Mouse (Mus musculus): ENCODE data around the gene Tmem183a.
A peak's percentile ranks its signal among the peaks of the same experiment; 100 is the strongest.

Gene Tmem183a

DNA sequence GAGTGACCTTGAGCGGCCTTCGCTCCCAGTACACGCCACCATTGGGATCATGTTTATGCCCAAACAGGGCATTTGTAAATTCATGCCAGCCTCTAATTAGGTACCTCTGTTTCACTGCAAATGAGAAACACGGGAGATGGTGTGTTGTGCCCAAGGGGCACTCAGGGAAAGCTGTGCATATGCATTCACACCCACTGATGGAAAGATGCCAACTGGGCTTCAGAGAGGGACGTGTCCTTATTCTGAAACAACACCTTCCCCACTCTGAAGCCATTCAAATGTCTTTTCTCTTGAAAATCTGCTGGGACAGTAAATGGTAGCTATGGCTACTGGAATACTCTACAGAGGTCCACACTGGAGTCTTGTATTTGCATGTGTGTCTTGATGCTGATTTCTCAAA is 43.5 kb downstream of the Tmem183a start:
- DNase-seq, result no peak

DNA sequence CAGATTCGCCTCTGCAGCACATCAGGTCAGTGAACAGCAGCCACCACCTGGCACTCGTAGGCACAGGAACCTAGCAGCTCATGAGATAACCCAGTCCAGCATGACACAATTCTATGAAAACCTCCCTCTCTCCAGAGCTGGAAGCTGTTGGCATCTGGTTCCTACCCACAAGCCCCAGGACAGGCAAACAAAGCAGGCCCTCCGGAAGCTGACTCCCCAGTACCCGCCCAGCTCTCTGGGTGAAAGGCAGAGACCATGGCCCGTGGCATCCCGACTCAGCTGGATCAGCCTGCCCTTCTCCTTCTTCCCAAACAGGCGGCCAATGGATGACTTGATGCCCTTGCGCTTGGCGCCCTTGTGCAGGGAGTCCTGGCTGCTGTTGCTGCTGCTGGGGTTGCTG is 45.4 kb downstream of the Tmem183a start:
- no peak for DNase-seq

DNA sequence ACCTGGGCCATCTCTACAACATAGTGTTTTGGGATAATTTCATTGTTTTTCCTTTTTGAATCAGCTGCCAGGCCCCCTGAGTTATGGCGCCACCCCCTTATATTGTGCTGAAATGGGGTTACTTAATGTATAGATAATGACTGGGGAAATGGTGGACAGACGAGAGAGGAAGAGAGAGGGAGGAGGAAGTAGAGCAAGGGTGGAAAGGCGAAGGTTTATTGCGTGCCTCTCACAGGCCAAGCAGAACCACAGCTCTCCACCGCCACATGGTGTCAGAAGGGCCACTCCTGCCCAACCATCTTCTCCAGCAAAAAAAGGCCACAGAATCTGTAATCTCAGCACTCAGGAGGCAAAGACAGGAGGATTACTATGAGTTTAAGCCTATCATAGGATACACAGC is 46.6 kb downstream of the Tmem183a start:
- no peak for DNase-seq

DNA sequence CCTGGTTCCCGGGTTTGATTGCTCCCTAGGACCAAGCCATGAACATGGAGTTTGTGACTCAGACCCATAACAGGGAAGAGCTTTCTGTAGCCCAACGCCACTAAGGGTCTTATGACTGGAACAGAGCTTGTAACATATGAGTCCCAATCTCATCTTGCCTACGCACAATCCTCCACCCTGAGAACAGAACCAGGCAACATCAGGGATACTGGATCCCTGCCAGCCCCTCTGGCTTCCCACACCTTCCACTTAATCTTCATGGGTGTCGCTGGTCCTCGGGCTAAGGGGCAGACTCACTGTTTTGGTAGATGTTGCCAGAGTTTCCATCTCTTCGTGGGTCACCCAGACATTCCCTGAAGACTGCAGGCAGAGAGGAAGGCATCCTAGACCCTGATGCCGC is 50.0 kb downstream of the Tmem183a start:
- DNase-seq, result no peak

DNA sequence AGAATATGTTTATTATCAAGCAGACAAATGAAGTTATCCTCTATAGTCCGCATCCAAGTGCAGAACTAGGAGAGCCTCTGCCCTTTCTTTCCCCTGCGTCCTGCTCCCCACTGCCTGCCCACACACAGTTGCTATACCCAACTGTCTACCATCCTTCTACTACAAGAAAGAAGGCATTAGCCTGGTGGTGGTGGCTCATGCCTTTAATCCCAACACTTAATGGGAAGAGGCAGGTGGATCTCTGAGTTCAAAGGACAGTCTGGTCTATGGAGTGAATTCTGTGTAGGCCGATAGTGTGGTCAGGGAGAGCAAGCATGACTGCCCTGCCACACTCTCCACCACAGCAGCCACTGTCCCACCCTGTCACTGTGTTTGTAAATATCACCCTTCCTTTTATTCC is 51.0 kb downstream of the Tmem183a start:
- DNase-seq, result no peak

DNA sequence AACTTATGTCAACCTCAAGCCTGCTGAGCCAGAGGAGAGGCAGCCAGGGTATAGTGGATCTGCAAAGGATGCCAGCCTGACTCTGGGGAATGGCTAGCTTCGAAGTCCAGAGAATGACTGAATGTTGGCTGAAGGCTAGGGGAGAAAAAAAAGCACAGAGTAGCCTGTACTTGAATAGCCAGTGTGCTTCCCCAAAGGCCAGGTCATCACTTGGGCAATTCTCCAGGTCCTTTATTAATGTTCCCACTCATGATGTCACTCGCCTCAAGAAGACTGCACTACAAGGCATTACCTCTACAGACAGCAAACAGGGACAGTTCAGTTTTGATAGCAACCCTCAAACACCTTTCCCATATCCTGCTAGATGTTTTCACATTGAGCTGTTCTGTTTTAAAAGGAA is 51.5 kb downstream of the Tmem183a start:
- DNase-seq, result no peak

DNA sequence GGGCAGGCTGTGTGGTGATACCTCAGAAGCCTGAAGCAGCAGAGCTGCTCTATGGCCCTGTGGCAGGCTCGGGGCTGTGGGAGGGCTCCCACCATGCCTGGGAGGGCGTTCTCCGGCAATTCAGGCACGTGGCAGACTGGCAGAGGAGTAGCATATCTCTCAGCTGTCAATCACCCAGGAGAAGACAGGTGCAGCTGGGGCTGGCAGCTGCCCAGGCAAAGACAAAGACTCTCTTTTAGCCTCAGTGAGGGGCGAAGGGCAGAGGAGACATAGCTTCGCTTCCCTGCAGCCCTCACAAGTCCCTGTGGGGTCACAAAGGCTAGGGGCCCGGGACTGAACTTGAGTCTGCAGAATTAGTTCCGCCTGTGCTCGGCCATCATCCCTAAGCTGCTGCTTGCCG is 54.4 kb downstream of the Tmem183a start:
- no peak for DNase-seq

DNA sequence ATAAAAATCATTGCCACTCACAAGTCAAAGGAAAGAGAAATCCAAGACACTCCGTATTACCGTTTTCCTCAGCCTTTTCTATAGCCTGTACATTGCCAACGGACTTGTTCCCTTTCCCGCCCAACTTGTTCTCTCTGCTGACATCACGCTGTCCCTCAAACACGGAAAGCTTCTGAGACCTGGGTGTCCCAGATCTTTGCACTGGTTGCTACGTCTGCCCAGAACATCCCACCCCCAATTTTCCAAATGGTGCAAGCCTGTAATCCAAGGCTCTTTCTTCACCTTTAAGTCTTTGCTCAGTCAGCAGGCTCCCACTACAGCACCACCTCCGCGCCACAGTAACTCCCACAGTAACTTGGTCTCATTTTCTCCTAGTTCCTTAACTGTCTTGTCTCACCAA is 56.8 kb downstream of the Tmem183a start:
- DNase-seq, result no peak

DNA sequence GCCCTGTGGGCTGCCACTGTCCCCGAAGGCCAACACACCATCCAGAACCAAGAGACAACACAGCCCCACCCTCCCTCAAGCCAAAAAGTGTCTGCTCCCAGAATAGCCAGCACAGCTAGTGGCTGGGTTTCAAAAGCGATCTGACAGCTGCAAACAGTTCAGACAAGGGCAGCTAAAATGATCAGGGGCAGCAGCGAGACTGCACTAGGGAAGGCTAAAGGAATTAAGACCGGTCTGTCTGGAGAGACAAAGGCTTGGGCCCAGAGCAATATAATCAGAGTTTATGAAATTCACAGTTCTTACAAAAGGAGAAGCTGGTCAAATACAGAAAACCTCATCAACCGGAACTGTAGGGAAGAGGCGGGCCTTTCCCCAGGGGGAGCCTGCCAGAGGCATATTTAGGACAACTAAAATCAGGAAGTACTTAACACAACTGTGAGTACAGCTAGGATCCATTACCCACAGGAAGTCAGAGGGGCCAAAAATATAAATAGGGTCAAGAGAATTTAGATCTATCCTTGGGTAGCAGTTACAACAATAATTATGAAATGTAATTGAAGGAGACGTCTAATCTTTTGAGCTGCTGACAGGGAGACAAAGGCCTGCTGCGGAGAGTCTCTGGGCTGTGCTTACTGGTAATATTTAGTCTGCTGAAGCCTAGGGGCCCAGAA is 59.1 kb downstream of the Tmem183a start:
- peak; percentile 37 for DNase-seq

DNA sequence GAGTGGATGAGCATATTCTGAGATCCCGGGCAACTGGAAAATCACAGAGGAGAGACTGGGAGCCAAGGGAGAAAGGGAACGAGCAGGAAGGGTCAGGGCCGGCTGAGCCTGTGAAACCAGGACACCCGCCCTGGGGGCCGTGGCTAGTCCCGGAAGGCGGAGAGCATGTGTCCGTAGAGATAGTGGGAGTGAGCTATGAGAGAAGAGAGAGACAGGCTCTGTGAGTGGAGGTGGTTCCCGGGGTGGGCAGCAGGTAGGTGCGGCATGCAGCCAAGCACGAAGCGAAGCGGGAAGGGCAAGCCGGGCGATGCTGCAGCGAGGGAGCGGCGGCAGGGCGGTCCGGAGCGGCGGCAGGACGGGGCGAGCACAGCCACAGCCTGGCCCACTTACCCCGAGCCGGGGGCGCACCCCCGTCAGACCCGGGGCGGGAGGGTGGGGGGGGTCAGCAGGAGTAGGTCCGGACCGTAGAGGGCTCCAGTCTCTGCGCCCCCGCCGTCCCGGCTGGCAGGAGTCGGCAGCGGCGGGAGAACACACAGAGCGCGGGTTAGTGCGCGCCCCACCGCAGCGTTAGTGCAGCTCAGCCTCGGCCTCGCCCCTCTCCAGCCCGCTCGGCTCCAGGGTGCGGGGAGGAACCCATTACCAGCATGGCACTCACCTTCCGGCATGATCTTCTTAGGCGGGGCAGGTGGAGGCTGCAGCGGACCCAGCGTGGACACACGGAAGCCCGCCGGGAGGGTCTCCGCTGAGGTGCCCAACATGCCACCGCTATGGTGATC is 63.0 kb downstream of the Tmem183a start:
- DNase-seq, result peak; percentile 23

DNA sequence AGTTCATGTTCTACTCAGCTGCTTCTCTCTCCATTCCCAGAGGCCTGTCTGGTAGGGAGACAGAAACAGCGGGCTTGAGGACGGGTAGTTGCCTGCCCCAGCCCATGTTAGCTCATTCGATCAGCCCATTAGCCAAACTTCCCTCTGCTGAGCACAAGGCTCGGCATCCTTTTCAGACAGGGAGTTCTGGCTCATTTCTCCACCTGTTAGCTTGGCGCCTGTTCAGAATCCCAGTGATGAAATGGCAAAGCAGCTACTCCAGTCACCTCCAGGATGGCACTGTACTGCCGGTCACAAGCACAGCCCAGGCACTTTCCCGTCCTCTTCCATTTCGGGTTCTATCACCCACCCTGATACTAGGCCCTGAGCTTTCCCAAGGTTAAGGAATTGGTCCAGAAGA is 64.5 kb downstream of the Tmem183a start:
- DNase-seq, result no peak
